Mouse (Mus musculus): ENCODE data around the gene Trim28. TPM values are rescaled to one million over a fixed set of nuclear protein-coding genes. Genes with fewer than 3 reads are reported as not detected.
A peak's percentile ranks its signal among the peaks of the same experiment; 100 is the strongest.

Gene Trim28
- total and polyA plus RNA-seq, 3 experiments: 104 to 1,160 (median 702) TPM

DNA sequence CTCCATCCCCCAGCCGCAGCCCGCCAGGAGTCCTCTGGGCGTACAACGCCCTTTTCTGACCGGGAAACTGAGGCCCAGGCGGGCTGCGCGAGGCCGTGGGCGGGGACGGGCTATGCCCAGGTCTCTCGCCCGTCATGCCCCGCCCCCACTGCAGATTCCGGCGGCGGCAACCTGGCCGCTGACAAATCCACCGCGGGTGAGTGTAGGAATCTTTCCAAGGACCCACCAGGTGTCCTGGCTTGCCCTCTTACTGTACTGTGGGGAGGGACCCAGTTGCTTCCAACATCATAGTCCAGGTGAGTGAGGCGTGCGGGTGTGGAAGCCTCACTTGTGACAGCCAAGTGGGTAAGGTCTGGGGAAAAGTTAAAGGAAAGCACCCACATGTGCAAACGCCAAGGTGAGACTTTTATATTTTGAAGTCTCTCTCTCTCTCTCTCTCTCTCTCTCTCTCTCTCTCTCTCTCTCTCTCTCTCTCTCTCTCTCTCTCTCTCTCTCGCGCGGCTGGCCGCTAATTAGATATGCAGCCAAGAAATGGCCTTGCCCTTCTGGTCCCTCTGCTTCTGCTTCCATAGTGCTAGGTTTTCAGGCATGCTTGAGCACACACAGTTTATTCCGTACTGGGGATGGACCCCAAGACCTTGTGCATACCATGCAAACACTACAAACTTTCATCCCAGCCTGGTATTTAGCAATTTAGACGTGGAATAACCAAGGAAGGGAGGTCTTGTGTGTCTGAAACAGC, 32.6 kb upstream of the Trim28 start:
- peak; percentile 37; the same call in 1 of the 2 replicates for TF ChIP-seq NRF1 (IDR thresholded peaks at IDR 0.05; ENCODE audit: insufficient read depth, low read depth, low read length, poor library complexity, severe bottlenecking)
- TF ChIP-seq CHD1 (IDR thresholded peaks at IDR 0.05; ENCODE audit: low read depth, low read length): peak; percentile 81; the same call in 1 of the 2 replicates
- TF ChIP-seq TCF12 (IDR thresholded peaks at IDR 0.05; ENCODE audit: low read depth, low read length): no peak
- no peak for TF ChIP-seq ZMIZ1 (IDR thresholded peaks at IDR 0.05; ENCODE audit: low read depth, low read length)
- TF ChIP-seq TBP (IDR thresholded peaks at IDR 0.05; ENCODE audit: low read depth, low read length): no peak
- TF ChIP-seq SMC3 (IDR thresholded peaks at IDR 0.05; ENCODE audit: low read depth, low read length): no peak
- TF ChIP-seq JUND (IDR thresholded peaks at IDR 0.05; ENCODE audit: low read depth, low read length): peak; percentile 97
- peak; percentile 73 for TF ChIP-seq MXI1 (IDR thresholded peaks at IDR 0.05; ENCODE audit: low read depth, low read length)
- peak; percentile 76 for DNase-seq (ENCODE audit: low read depth, low spot score)

DNA sequence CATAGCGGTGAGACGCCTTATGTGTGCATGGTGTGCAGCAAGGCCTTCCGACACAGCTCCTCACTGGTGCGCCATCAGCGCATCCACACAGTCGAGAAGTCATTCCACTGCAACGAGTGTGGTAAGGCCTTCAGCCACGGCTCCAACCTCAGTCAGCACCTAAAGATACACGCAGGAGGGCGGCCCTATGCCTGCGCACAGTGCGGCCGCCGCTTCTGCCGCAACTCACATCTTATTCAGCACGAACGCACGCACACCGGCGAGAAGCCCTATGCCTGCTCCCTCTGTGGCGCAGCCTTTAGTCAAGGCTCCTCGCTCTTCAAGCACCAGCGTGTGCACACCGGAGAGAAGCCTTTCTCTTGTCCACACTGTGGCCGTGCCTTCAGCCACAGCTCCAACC, 28.0 kb upstream of the Trim28 start:
- TF ChIP-seq CHD1 (IDR thresholded peaks at IDR 0.05; ENCODE audit: low read depth, low read length): no peak
- no peak for TF ChIP-seq MYB (IDR thresholded peaks at IDR 0.05; ENCODE audit: low read depth, low read length)
- no peak for TF ChIP-seq CHD2 (IDR thresholded peaks at IDR 0.05; ENCODE audit: low read length)
- no peak for TF ChIP-seq E2F4 (IDR thresholded peaks at IDR 0.05; ENCODE audit: borderline replicate concordance, low read depth, low read length)
- no peak for TF ChIP-seq USF1 (IDR thresholded peaks at IDR 0.05; ENCODE audit: low read depth, low read length)
- TF ChIP-seq TAL1 (IDR thresholded peaks at IDR 0.05; ENCODE audit: low read length): no peak
- TF ChIP-seq GABPA (IDR thresholded peaks at IDR 0.05; ENCODE audit: low read depth, low read length): no peak
- TF ChIP-seq ZNF384 (IDR thresholded peaks at IDR 0.05; ENCODE audit: low read depth, low read length): no peak
- TF ChIP-seq ZKSCAN1 (IDR thresholded peaks at IDR 0.05; ENCODE audit: low read depth, low read length): no peak
- no peak for TF ChIP-seq MAZ (IDR thresholded peaks at IDR 0.05; ENCODE audit: low read depth, low read length)
- TF ChIP-seq USF2 (IDR thresholded peaks at IDR 0.05; ENCODE audit: borderline replicate concordance in 1 of 2, insufficient read depth in 1 of 2, low read depth in 1 of 2, low read length in 2 of 2): no peak
- TF ChIP-seq HCFC1 (IDR thresholded peaks at IDR 0.05; ENCODE audit: low read depth, low read length): no peak
- no peak for TF ChIP-seq ELF1 (IDR thresholded peaks at IDR 0.05; ENCODE audit: low read depth, low read length)
- TF ChIP-seq ZC3H11A (IDR thresholded peaks at IDR 0.05; ENCODE audit: low read depth, low read length): no peak
- no peak overlapping the region for H3K27ac ChIP-seq (ENCODE audit: control insufficient read depth, low read depth, low read length)
- H3K9ac ChIP-seq (ENCODE audit: control insufficient read depth, low read depth, low read length, poor library complexity, severe bottlenecking): no peak overlapping the region
- H3K27me3 ChIP-seq (ENCODE audit: control insufficient read depth in 1 of 2, insufficient read depth in 2 of 2, low read length in 2 of 2): no peaks in the 10 kb centered on the region
- H3K36me3 ChIP-seq (ENCODE audit: control insufficient read depth in 1 of 2, insufficient read depth in 2 of 2, low read length in 2 of 2): peaks cover 0 to 6% of the 10 kb centered on the region in 2 experiments; a peak in 2 of 4 replicates
- H3K4me3 ChIP-seq (ENCODE audit: control insufficient read depth in 1 of 2, insufficient read depth in 1 of 2, low read depth in 2 of 2, low read length in 2 of 2): no peak overlapping the region
- peaks cover 0 to 5% of the 10 kb centered on the region in 2 experiments; a peak in 2 of 4 replicates for H3K4me1 ChIP-seq (ENCODE audit: control insufficient read depth in 1 of 2, insufficient read depth in 2 of 2, low read length in 2 of 2)
- DNase-seq (ENCODE audit: low read depth, low spot score): no peak
- H3K79me2 ChIP-seq (ENCODE audit: control insufficient read depth, insufficient read depth, low read length, poor library complexity): peaks cover 4% of the 10 kb centered on the region; the same call in 1 of the 2 replicates
- no peaks in the 10 kb centered on the region for H3K9me3 ChIP-seq (replicated peaks; ENCODE audit: insufficient read depth, low read length)

More for the DNA sequence above, 32.6 kb upstream of the Trim28 start:
- Histone ChIP-seq H3K79me2 (ENCODE audit: control insufficient read depth, insufficient read depth, low read length, poor library complexity) (peaks cover 6% of the 10 kb centered on the region), H3K4me1 (ENCODE audit: control insufficient read depth in 1 of 2, insufficient read depth in 2 of 2, low read length in 2 of 2) (peaks cover 2 to 21% of the 10 kb centered on the region in 2 experiments; a peak in 2 of 4 replicates), H3K27me3 (ENCODE audit: control insufficient read depth in 1 of 2, insufficient read depth in 2 of 2, low read length in 2 of 2) (no peaks in the 10 kb centered on the region), H3K4me3 (ENCODE audit: control insufficient read depth in 1 of 2, insufficient read depth in 1 of 2, low read depth in 2 of 2, low read length in 2 of 2) (peak overlapping the region; percentile 79 to 84), H3K27ac (ENCODE audit: control insufficient read depth, low read depth, low read length) (peak overlapping the region; percentile 83), H3K36me3 (ENCODE audit: control insufficient read depth in 1 of 2, insufficient read depth in 2 of 2, low read length in 2 of 2) (peaks cover 0 to 14% of the 10 kb centered on the region in 2 experiments; a peak in 2 of 4 replicates), H3K9ac (ENCODE audit: control insufficient read depth, low read depth, low read length, poor library complexity, severe bottlenecking) (peak overlapping the region; percentile 84), H3K9me3 (replicated peaks; ENCODE audit: insufficient read depth, low read length) (no peaks in the 10 kb centered on the region)

All from MEL (cell line).